Comparison of ENCODE assay signal across 24 mouse cellular contexts in the genomic region with DNA sequence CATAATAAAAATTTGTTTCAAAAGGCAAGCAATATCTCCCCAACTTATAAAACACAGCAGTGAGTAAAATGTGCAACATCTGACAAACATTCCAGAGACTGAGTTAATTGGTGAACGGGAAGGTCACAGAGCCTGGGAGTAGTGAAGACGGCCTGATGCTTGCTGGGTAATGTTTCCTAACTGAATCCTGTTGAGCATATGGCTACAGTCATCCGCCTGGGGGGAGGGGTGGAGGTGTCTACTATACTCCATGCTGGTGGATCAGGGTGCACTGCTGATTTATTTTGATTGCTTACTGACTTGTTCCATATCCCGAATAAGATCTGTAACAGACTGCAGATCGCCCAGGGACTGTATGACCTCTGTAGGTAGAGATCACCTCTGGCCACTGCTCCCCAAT. TPM values are rescaled to one million over a fixed set of nuclear protein-coding genes. Genes with fewer than 3 reads are reported as not detected.
DNase-seq lines count a peak whose midpoint lies in the region; ATAC-seq and TF ChIP-seq lines count a peak whose summit lies in the region.
"Had no signal": no experiment of that assay in that cellular context is flagged by ENCODE, and none has a peak within 500 bp of the region (broad histone marks: within the 10 kb centered on the region; RNA-seq: fewer than 3 reads in every experiment).

No protein-coding gene starts in this region.

- no peak overlapping the region for H3K27ac ChIP-seq in embryonic facial prominence, embryonic 11.5 days (replicated peaks; ENCODE audit: low read depth, low read length)
- H3K27ac ChIP-seq: forebrain, embryonic 13.5 days; limb, embryonic 13.5 days; liver, embryonic 13.5 days; macrophage; midbrain, embryonic 10.5 days had no signal

- no peaks in the 10 kb centered on the region for H3K27me3 ChIP-seq in embryonic facial prominence, embryonic 11.5 days (ENCODE audit: control insufficient read depth, insufficient read depth, low read length)
- H3K27me3 ChIP-seq: CH12.LX; forebrain, embryonic 13.5 days; liver, embryonic 13.5 days had no signal

- no peak for TF ChIP-seq POLR2A in brain, embryonic 14.5 days (IDR thresholded peaks at IDR 0.05; ENCODE audit: borderline replicate concordance, extremely low read depth, insufficient read depth, insufficient read length, poor library complexity, severe bottlenecking)

- no peak overlapping the region for H3K4me2 ChIP-seq in embryonic facial prominence, embryonic 11.5 days (ENCODE audit: low read depth, low read length)
- H3K4me2 ChIP-seq: forebrain, embryonic 13.5 days; limb, embryonic 13.5 days; liver, embryonic 13.5 days had no signal

- TF ChIP-seq CTCF in brain, embryonic 14.5 days (IDR thresholded peaks at IDR 0.05; ENCODE audit: borderline replicate concordance, extremely low read depth, insufficient read depth, insufficient read length), result no peak

- peak; percentile 37 to 44 for DNase-seq in cerebellum, postnatal 14 days
- no peak for DNase-seq in cerebellum, adult 18-20 months
- peak; percentile 8 to 21 for DNase-seq in kidney, adult 8-10 months
- DNase-seq in kidney, postnatal 25 days, result no peak
- peak; percentile 50 for DNase-seq in brain, embryonic 14.5 days (ENCODE audit: low read depth)
- peak; percentile 73 for DNase-seq in embryonic facial prominence, embryonic 11.5 days (ENCODE audit: low spot score)
- DNase-seq in natural killer cell, adult 2 months (ENCODE audit: low spot score in 2 of 2), result no peak
- DNase-seq in T-cell, adult 2 months (ENCODE audit: low spot score), result no peak
- DNase-seq: adrenal gland, postnatal 25 days; gastrocnemius, postnatal 14 days; heart, adult 18-20 months; heart, postnatal 4 days; layer of hippocampus, adult 9-11 months; liver, embryonic 13.5 days; right cerebral cortex, adult 18-20 months; thymus, postnatal 36 days had no signal

- no peak overlapping the region for H3K4me3 ChIP-seq in embryonic facial prominence, embryonic 11.5 days (ENCODE audit: low read depth, low read length)
- H3K4me3 ChIP-seq: forebrain, embryonic 13.5 days; limb, embryonic 13.5 days; liver, embryonic 13.5 days; midbrain, embryonic 10.5 days had no signal

- no peak overlapping the region for H3K9ac ChIP-seq in embryonic facial prominence, embryonic 11.5 days (replicated peaks; ENCODE audit: low read length)
- H3K9ac ChIP-seq: forebrain, embryonic 13.5 days; limb, embryonic 13.5 days; liver, embryonic 13.5 days had no signal

- H3K36me3 ChIP-seq in embryonic facial prominence, embryonic 11.5 days (replicated peaks; ENCODE audit: control insufficient read depth, insufficient read depth, low read depth, low read length), result no peaks in the 10 kb centered on the region
- H3K36me3 ChIP-seq: limb, embryonic 13.5 days; liver, embryonic 13.5 days; midbrain, embryonic 10.5 days had no signal

- no peaks in the 10 kb centered on the region for H3K4me1 ChIP-seq in embryonic facial prominence, embryonic 11.5 days (ENCODE audit: control insufficient read depth, insufficient read depth, low read length)
- H3K4me1 ChIP-seq: liver, embryonic 13.5 days had no signal

- ATAC-seq in embryonic facial prominence, embryonic 11.5 days (replicated peaks; ENCODE audit: insufficient number of reproducible peaks, low FRiP score, low TSS enrichment, low read depth), result 0 out of 2 replicates have a peak, but pooled peaks have one; percentile 78
- ATAC-seq: forebrain, embryonic 13.5 days had no signal

- WGBS in embryonic facial prominence, embryonic 11.5 days, result 33% methylated on average over 5 of the region's 5 CpGs

- no peaks in the 10 kb centered on the region for H3K9me3 ChIP-seq in embryonic facial prominence, embryonic 11.5 days (replicated peaks; ENCODE audit: control insufficient read depth, low read length)
- H3K9me3 ChIP-seq: forebrain, embryonic 13.5 days; limb, embryonic 13.5 days; liver, embryonic 13.5 days; midbrain, embryonic 10.5 days had no signal

RNA-seq across cellular contexts. Expression of gene Npvf, which starts 12.3 kb away (rescaled TPM):
- 0.22 and 0.39 TPM in 2 replicates for polyA plus RNA-seq in brain, embryonic 14.5 days (2012; rRNA removed)
- not detected in 2 replicates for polyA plus RNA-seq in embryonic facial prominence, embryonic 11.5 days (2014; fragmentation: Nextera tagmentation; extraction: Ambion mirVana)
- polyA plus RNA-seq: cortical plate, adult 2 months; forebrain, embryonic 13.5 days; heart, embryonic 14.5 days; liver, embryonic 13.5 days; lung, embryonic 16.5 days; midbrain, embryonic 10.5 days had no signal

RNA-seq across cellular contexts. Expression of gene 4921507P07Rik, which starts 45.5 kb away (rescaled TPM):
- 2.1 and 3.2 TPM in 2 replicates for polyA plus RNA-seq in brain, embryonic 14.5 days (2012; rRNA removed)
- 0.71 and 0.87 TPM in 2 replicates for polyA plus RNA-seq in embryonic facial prominence, embryonic 11.5 days (2014; fragmentation: Nextera tagmentation; extraction: Ambion mirVana)
- polyA plus RNA-seq: macrophage had no signal

Comparison
In these comparisons a context has a peak if more than half of its experiments do, and no peak if none do; other contexts are left out.
1. DNase-seq: peak in cerebellum, postnatal 14 days (2 of 2), kidney, adult 8-10 months (2 of 2), brain, embryonic 14.5 days (single experiment) and embryonic facial prominence, embryonic 11.5 days (single experiment); none in cerebellum, adult 18-20 months (0 of 2), kidney, postnatal 25 days (0 of 2), natural killer cell, adult 2 months (0 of 2) and T-cell, adult 2 months (single experiment).